Mouse (Mus musculus): ENCODE measurements at regions not wholly inside any gene's neighbourhood (a gene's known extent, or its start where the extent isn't known, plus 50 kb on each side); places are given as distances from the start of the nearest gene placed in this dataset.

- ATAC-seq (ENCODE audit: insufficient read depth) (no peak), DNase-seq (no peak)
- Histone ChIP-seq H3K4me3 (ENCODE audit: low read depth, low read length) (no peak overlapping the region), H3K4me2 (no peak overlapping the region), H3K9me3 (ENCODE audit: low read depth, low read length) (0 out of 2 replicates have a peak, but pooled peaks cover 3% of the 10 kb centered on the region), H3K27ac (ENCODE audit: low read depth) (no peak overlapping the region), H3K36me3 (ENCODE audit: insufficient read depth) (no peaks in the 10 kb centered on the region), H3K4me1 (ENCODE audit: insufficient read depth) (no peaks in the 10 kb centered on the region), H3K9ac (no peak overlapping the region), H3K27me3 (ENCODE audit: insufficient read depth, low read length) (no peaks in the 10 kb centered on the region)
- 51% methylated on average over 1 of the region's 1 CpGs for WGBS
- no peak for TF ChIP-seq CTCF (IDR thresholded peaks at IDR 0.05; ENCODE audit: low read depth)
These were observed 1039.7 kb downstream of the Adam6a start for GRCm38 (mm10) chr12:114583371-114583770.

GRCm38 (mm10) chr12:114587227-114587626 lies 1043.5 kb downstream of the Adam6a start:
- 61% methylated on average over 2 of the region's 2 CpGs for WGBS
- no peak for TF ChIP-seq CTCF (IDR thresholded peaks at IDR 0.05; ENCODE audit: low read depth)
- Histone ChIP-seq H3K9ac (no peak overlapping the region), H3K27ac (ENCODE audit: low read depth) (no peak overlapping the region), H3K27me3 (ENCODE audit: insufficient read depth, low read length) (no peaks in the 10 kb centered on the region), H3K4me3 (ENCODE audit: low read depth, low read length) (no peak overlapping the region), H3K9me3 (ENCODE audit: low read depth, low read length) (0 out of 2 replicates have a peak, but pooled peaks cover 3% of the 10 kb centered on the region), H3K36me3 (ENCODE audit: insufficient read depth) (no peaks in the 10 kb centered on the region), H3K4me2 (no peak overlapping the region), H3K4me1 (ENCODE audit: insufficient read depth) (no peaks in the 10 kb centered on the region)
- DNase-seq = no peak
- no peak for ATAC-seq (ENCODE audit: insufficient read depth)

- Histone ChIP-seq H3K4me1 (ENCODE audit: insufficient read depth) (no peaks in the 10 kb centered on the region), H3K4me2 (no peak overlapping the region), H3K27me3 (ENCODE audit: insufficient read depth, low read length) (no peaks in the 10 kb centered on the region), H3K27ac (ENCODE audit: low read depth) (no peak overlapping the region), H3K9me3 (ENCODE audit: low read depth, low read length) (peaks cover 6% of the 10 kb centered on the region; the same call in 1 of the 2 replicates), H3K4me3 (ENCODE audit: low read depth, low read length) (no peak overlapping the region), H3K9ac (no peak overlapping the region), H3K36me3 (ENCODE audit: insufficient read depth) (no peaks in the 10 kb centered on the region)
- ATAC-seq (ENCODE audit: insufficient read depth) (no peak), DNase-seq (no peak)
- WGBS = 74% methylated on average over 1 of the region's 1 CpGs
- TF ChIP-seq CTCF (IDR thresholded peaks at IDR 0.05; ENCODE audit: low read depth) = no peak
These were observed 1054.0 kb downstream of the Adam6a start for GRCm38 (mm10) chr12:114597672-114598071.

GRCm38 (mm10) chr12:114609171-114609570 lies 1065.5 kb downstream of the Adam6a start:
- no peak overlapping the region for H3K9ac ChIP-seq

GRCm38 (mm10) chr12:114612108-114612507 lies 1068.4 kb downstream of the Adam6a start:
- H3K4me3 ChIP-seq (ENCODE audit: low read depth, low read length) = no peak overlapping the region
- TF ChIP-seq CTCF (IDR thresholded peaks at IDR 0.05; ENCODE audit: low read depth) = no peak
- 69% methylated on average over 2 of the region's 2 CpGs for WGBS
- H3K4me2 ChIP-seq = no peak overlapping the region
- no peaks in the 10 kb centered on the region for H3K4me1 ChIP-seq (ENCODE audit: insufficient read depth)
- no peaks in the 10 kb centered on the region for H3K36me3 ChIP-seq (ENCODE audit: insufficient read depth)
- ATAC-seq (ENCODE audit: insufficient read depth) = no peak
- no peak overlapping the region for H3K9ac ChIP-seq
- H3K27me3 ChIP-seq (ENCODE audit: insufficient read depth, low read length) = no peaks in the 10 kb centered on the region
- H3K27ac ChIP-seq (ENCODE audit: low read depth) = no peak overlapping the region
- H3K9me3 ChIP-seq (ENCODE audit: low read depth, low read length) = peaks cover 5% of the 10 kb centered on the region; the same call in 1 of the 2 replicates
- no peak for DNase-seq

More at GRCm38 (mm10) chr12:114609171-114609570, 1065.5 kb downstream of the Adam6a start:
- H3K4me3 ChIP-seq (ENCODE audit: low read depth, low read length) = no peak overlapping the region
- H3K4me2 ChIP-seq = no peak overlapping the region
- no peak overlapping the region for H3K27ac ChIP-seq (ENCODE audit: low read depth)
- H3K36me3 ChIP-seq (ENCODE audit: insufficient read depth) = no peaks in the 10 kb centered on the region
- no peak for TF ChIP-seq CTCF (IDR thresholded peaks at IDR 0.05; ENCODE audit: low read depth)
- ATAC-seq (ENCODE audit: insufficient read depth) = no peak
- peaks cover 10% of the 10 kb centered on the region for H3K9me3 ChIP-seq (ENCODE audit: low read depth, low read length)
- H3K27me3 ChIP-seq (ENCODE audit: insufficient read depth, low read length) = no peaks in the 10 kb centered on the region
- no peak for DNase-seq
- H3K4me1 ChIP-seq (ENCODE audit: insufficient read depth) = no peaks in the 10 kb centered on the region

GRCm38 (mm10) chr12:114615179-114615578 lies 1071.5 kb downstream of the Adam6a start:
- no peak for TF ChIP-seq CTCF (IDR thresholded peaks at IDR 0.05; ENCODE audit: low read depth)
- no peak for ATAC-seq (ENCODE audit: insufficient read depth)
- H3K27me3 ChIP-seq (ENCODE audit: insufficient read depth, low read length) = no peaks in the 10 kb centered on the region

GRCm38 (mm10) chr12:114615712-114616111 lies 1072.0 kb downstream of the Adam6a start:
- Histone ChIP-seq H3K27me3 (ENCODE audit: insufficient read depth, low read length) (no peaks in the 10 kb centered on the region), H3K4me3 (ENCODE audit: low read depth, low read length) (no peak overlapping the region), H3K9ac (no peak overlapping the region), H3K4me2 (no peak overlapping the region), H3K4me1 (ENCODE audit: insufficient read depth) (no peaks in the 10 kb centered on the region), H3K36me3 (ENCODE audit: insufficient read depth) (no peaks in the 10 kb centered on the region), H3K9me3 (ENCODE audit: low read depth, low read length) (peaks cover 4% of the 10 kb centered on the region; the same call in 1 of the 2 replicates), H3K27ac (ENCODE audit: low read depth) (no peak overlapping the region)
- DNase-seq (no peak), ATAC-seq (ENCODE audit: insufficient read depth) (no peak)
- WGBS = 89% methylated on average over 1 of the region's 1 CpGs
- no peak for TF ChIP-seq CTCF (IDR thresholded peaks at IDR 0.05; ENCODE audit: low read depth)

More at GRCm38 (mm10) chr12:114615179-114615578, 1071.5 kb downstream of the Adam6a start:
- H3K4me3 ChIP-seq (ENCODE audit: low read depth, low read length) = no peak overlapping the region
- H3K27ac ChIP-seq (ENCODE audit: low read depth) = no peak overlapping the region
- no peaks in the 10 kb centered on the region for H3K36me3 ChIP-seq (ENCODE audit: insufficient read depth)
- H3K4me1 ChIP-seq (ENCODE audit: insufficient read depth) = no peaks in the 10 kb centered on the region
- no peak for DNase-seq
- H3K9me3 ChIP-seq (ENCODE audit: low read depth, low read length) = peaks cover 8% of the 10 kb centered on the region; the same call in 1 of the 2 replicates
- H3K4me2 ChIP-seq = no peak overlapping the region
- no peak overlapping the region for H3K9ac ChIP-seq
- 63% methylated on average over 3 of the region's 3 CpGs for whole genome bisulfite sequencing

GRCm38 (mm10) chr12:114641089-114641488 lies 1097.4 kb downstream of the Adam6a start:
- no peak overlapping the region for H3K4me3 ChIP-seq (ENCODE audit: low read depth, low read length)
- H3K27ac ChIP-seq (ENCODE audit: low read depth) = no peak overlapping the region
- H3K4me1 ChIP-seq (ENCODE audit: insufficient read depth) = no peaks in the 10 kb centered on the region
- no peaks in the 10 kb centered on the region for H3K9me3 ChIP-seq (ENCODE audit: low read depth, low read length)
- ATAC-seq (ENCODE audit: insufficient read depth) = no peak
- no peak overlapping the region for H3K9ac ChIP-seq
- no peak for DNase-seq
- no peaks in the 10 kb centered on the region for H3K36me3 ChIP-seq (ENCODE audit: insufficient read depth)
- TF ChIP-seq CTCF (IDR thresholded peaks at IDR 0.05; ENCODE audit: low read depth) = no peak
- no peaks in the 10 kb centered on the region for H3K27me3 ChIP-seq (ENCODE audit: insufficient read depth, low read length)
- no peak overlapping the region for H3K4me2 ChIP-seq
- WGBS = 51% methylated on average over 1 of the region's 1 CpGs
